Mouse (Mus musculus): ENCODE data around the gene Bad. TPM values are rescaled to one million over a fixed set of nuclear protein-coding genes. Genes with fewer than 3 reads are reported as not detected.

Gene Bad
- total RNA-seq, 4 experiments from 2014 or later = 49.9 to 63.1 (median 56.6) TPM

DNA sequence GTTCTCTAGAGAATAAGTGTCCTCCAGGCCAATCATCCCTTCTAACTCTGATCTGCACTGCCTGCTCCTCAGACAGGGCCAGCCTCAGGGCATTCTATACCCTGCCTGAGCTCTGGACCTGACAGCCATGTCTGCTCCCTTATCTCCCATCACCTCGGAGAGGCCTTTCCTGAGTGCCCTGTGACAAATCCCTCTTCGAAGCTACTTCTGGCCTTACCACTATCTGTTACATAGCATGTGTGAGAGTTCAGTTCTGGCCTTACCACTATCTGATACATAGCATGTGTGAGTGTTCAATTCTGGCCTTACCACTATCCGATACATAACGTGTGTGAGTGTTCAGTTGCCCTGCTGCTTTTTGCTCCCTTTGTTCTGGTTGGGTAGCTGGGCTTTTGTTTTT is 26.4 kb upstream of the Bad start:
- no peak for DNase-seq

DNA sequence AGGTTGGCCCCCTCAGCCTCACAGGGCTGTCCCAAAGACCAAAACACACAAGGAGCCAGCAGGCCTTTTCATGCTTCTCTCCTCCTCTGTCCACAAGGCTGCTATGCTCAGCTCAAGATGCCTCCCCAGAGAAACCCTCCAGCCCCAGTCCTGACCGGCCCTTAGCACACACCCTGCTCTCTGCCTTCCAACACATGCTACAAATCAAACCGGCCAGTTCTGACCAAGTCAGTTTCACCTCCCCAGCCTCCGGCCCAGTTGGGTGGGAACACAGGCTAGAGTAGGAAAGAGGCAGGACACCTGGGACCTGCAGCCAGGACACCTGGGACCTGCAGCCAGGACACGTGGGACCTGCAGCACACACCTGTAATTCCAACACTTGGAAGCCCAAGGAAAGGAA is 25.2 kb upstream of the Bad start:
- DNase-seq = no peak

DNA sequence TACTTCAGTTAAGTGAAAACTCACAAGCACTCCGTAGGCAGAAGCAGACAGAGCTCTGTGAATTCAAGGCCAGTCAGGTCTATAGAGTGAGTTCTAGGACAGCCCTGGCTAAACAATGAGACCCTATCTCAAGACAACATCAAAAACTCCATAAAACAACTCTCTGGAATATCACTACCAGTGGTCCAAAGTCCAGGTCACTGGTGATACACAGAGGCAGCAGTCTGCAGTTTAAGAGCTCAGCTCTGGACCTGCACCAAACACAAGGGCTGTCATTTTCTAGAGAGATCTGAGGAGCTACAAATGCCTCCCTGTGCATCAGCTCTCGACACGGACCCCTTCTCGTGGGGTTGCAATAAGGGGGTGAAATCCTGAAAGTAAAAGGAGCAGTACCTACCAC is 23.3 kb upstream of the Bad start:
- no peak for DNase-seq

DNA sequence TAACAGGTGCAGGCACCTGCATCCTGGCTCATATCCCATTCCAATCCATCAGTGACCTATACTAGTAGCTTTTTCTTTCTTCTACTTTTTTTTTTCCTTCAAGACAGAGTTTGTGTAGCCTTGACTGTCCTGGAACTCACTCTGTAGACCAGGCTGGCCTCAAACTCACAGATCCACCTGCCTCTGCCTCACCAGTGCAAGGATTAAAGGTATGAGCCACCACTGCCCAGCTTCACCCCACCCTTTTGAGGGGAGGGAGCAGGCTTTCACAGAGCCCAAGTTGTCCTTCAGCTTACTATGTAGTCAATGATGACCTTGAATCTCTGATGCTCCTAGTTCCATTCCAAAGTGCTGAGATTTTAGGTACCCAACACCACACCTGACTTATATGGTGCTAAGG is 22.2 kb upstream of the Bad start:
- no peak for DNase-seq

DNA sequence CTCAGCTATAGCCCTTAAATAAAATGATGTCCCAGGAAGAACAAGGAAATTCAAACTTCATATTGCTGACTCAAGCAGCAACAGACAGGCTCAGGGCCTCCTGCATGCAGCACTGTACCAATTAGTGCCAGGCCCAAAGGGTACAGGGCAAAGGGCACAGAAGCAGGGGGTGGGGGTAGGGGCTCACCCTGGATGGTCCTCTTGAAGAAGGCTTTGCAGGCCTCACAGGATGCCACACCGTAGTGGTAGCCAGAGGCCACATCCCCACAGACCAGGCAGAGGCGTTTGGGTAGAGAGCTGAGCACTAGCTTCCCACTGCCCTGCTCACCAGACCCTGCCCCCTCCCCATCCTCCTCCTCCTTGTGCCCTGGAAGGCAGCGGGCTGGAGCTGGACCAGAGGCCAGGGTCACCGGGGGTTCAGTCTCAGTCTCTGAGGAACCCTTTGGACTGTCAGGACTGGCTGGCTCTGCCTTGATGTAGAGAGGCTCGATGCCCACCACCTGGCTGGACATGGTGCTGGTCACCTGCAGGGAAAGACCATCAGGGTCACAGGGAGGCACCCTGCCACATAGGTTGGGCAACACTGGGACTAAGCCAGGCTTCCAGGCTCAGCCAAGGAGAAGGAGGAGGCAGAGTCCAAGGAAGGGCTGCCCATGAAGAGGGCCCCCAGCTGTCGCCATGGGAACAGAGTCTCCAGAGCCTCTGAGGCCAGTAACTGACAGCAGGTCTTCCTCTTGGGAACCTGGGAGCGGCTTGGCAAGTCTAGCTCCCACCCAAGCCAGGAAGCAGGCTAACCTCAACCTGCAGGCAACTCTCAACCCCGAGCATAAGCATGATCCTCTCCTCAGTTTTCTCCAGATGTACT is 21.6 kb upstream of the Bad start:
- DNase-seq = peak; percentile 68

DNA sequence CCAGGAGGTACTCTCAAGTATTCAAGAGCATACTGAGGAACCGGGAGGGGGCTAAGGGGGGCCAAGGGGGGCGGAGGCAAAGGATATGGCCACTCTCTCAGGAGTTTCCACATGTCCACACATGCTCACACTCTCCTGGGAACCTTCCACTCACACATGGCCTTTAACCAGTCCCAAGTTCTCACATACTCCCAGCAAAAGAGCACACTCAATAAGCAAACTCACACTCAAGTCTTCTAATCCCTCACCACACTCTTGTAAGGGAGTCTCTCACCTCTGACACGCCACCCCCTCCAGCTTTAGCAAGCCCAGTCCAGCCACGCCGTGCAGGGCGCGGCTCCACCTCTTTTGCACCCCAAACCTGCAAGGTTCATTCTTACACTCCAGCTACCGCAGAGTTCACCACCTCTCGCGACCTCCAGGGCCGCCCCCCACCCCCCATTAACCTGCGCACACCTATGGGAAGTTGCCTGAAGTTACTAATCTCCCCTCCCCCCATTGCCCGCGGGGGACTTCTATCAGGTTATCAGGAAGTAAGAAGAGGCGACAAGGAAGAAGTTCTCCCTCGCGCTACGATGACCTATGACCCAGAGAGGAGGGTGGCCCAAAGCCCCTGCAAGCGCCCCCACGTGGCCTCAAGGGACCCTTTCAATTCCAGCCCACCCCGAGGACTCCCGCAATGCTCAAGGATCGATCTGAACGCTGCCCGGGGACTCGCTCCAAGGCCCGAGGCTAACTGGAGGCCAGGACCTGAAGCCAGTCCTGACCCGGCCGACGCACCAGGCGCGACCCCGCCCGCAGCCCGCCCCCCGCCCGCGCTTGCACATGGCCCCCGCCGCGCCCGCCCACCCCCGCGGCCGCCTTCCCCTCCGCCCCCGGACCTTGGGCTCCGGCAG is 20.7 kb upstream of the Bad start:
- peak; percentile 64 for DNase-seq

DNA sequence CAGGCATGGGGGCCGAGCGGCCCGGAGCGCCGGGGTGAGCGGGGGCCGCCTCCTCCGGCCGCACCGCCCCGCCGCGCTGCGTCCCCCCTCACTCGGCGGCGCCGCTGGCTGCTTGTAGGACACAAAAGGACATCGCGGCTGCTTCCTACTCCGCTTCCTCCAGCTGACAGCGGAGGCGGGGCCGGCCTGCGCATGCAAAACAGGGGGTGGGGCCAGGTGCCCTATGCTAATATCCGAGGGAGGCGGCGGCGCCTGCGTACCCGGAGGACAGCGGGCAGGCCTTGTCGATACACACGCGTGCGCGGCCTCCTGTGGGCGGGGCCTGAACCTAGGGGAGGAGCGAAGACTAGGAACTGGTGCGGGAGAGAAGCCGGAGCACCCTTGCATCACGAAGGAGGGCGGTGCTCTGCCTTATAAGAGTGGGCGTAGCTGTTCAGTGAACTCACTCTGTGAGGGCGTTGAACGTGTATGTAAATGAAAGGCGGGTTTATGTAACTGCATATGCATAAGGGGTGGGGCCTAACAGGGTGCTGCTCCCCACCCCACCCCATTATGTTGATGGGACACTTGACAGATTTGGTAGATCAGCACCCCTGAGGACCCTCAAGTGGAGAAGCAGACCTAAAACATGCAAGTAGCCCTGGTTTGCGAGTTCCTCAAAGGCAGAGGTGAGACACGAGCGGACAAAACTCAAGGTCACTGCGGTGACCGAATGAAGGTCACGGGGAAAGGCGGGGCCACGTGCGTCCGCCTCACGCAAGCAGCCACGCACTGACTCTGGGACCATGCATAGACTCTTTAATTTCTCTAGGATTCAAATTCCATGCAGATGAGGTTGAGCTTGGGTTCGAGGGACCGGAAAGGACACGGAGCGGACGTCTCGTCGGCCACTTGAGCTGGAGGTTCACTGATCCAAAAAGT is 19.8 kb upstream of the Bad start, which contains the start of gene Esrra:
Gene Esrra (minus strand): TSS at position 167 of the 921 bp plus-strand sequence.
- peak; percentile 100 for DNase-seq

DNA sequence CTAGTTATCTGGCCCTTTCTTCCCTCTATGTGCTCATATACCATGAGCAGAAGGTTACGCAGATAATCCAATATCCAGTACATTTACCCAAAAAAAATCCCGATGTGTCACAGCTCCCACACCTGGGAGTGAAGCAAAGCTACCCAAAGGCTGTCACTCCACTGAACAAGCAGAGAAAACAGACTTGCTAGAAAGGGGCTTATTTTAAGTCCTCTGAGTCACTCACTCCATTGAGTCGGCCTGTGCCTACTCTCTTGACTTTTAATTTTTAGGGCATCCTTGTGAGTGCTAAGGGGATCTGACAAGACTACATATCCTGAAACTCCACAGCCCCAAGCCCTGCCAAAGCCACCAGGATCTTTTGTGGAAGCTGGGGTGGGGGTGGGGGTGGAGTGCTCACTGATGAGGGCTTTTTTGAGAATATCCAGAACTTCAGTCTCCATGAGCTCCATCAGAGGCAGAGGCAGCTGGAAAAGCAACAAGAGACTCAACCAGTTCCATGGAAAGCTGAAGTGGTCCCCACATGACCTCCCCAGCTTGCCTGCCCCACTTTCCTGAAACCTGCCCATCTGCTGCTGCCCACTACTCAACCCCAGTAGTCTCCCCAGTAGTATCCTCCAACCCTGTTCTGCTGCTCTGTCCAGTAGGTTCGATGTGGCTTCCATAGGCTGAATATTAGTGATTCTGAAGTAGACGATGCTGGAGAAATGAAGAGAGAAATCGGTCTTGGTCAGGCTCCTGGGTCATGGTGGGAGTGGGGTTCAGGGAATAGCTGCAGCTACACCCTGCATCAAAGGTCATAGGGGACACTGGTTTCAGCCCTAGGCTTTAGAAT is 18.5 kb upstream of the Bad start:
- DNase-seq = no peak

DNA sequence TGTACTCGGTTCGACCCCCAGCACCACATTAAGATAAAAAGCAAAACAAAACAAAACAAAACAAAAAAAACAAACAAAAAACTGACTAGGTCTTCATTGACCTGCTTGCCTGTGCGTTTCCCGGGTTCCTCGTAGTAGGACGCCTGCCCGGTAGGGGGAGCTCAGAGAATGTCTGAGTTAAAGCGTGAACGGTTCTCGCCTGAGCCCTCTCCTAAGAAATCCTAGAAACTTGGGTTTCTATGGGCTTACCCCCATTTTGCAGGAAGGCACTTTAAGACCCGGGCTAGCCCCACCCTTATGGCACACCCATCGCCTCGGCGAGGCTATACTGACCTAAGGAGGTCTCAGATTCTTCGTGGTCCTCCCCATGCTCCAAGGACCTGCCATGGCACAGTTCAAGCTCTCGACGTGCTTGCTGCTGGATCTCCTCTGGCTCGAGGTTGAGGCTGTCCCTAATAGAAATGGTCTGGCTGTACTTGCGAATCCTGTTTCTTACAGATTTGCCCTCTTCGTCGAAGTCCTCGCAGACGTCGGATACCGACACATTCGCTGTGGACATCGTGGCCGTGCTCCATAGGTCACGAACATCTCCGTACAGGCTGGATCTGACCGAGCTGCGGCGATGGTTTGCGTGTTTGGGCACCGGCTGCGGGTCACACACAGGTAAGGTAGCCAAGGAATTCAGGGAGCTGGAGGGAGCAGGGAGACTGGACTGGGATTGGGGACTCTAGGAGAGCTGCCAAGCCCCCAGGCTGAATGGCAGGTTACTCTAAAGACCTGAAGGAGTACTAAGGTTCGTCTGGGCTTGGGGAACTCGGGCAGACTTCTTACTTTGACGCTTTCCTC is 17.0 kb upstream of the Bad start:
- DNase-seq = peak; percentile 70

DNA sequence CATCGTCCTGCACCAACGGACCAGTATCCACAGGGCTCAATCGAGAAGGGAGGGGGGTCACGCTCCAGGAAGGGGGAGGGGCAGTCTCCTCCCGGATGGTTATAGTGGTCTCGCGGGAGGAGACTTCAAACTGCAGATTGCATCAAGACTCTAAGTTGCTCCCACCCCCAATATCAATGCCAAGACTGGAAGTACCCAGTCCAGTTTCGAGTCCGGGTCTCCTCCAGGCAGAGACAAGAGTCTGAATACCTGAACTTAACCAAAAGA is 16.4 kb upstream of the Bad start, which contains the start of gene Catsperz:
Gene Catsperz (minus strand): TSS at position 74 of the 267 bp plus-strand sequence.
- DNase-seq = no peak

DNA sequence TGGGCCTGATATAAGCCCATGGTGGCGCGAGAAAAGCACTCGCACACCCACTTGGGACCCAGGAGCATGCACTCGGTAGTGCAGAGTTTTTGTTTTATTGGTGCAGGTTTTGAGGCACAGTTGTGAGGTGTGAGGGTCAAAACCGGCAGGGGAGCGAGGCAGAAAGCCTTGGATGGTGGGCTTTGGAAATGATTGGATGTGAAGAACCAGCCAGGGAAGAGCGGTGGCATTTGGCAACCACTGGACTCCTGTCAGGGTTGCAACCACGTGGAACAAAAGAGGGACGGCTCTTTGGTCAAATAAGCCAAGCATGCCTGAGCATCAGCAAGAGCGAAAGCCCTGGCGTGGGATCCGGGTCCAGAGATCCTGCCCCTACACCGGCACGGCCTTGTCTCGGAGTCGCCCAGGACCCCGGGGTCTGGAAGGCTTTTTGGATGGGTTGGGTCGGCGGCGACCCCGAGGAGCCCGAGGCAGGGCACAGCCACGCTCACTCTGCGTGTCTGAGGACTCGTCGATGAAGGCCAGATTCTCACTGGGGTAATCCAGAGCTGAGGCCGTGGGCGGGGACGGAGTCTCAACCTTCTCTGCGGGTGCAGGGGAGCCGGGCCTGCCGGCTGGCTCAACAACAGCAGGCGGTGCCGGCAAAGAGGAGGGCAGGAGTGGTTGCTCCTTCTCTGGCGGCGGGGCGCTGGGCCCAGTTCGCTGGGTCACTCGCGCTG is 15.9 kb upstream of the Bad start:
- DNase-seq = no peak

DNA sequence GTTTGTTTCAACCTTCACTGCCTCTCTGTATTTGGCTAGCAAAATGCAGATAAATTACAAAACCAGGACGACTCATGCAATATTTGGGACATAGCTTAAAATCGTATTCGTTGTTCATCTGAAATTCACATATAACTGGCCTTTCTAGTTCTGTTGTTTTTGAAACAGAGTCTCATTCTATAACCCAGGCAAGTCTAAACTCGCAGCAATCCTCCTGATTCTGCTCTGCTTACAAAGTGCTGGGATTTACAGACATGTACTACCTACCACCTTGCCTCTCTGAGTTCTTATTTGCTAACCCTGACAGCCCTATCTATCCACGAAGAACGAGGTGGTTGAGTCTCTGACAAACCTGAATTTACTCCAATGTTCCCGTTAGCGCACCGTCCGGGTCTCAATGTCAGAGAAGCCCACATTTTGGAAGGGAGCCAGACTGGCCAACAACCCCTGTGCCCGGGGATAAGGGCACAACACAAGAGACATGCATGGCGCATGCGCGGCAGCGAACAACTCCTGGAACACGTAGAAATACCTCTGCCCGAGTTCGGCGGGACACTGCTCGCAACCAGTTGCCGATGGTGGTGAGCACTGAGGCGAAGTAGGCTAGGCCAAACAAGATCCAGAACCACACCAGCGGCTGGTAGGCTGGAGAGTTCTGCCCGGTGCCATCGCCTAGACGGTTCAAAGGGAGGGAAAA is 15.0 kb upstream of the Bad start:
- peak; percentile 34 for DNase-seq

DNA sequence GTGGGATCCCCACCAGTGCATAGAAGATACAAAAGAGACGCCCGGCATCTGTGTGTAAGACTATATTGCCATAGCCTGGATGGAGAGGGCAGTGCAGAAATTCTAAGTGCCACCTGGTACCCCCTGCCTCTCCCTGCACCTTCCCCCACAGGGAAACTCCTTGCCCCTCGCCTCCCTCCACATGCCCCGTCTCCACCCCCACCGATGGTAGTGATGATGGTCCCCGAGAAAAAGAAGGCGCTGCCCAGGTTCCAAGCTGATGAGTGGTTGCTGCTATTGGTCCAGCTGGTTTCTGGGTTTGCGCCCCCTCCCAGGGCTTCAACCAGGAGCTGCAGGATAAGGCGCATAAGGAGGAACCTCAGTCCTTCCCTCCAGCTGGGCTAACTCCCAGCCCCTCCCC is 13.6 kb upstream of the Bad start:
- DNase-seq = no peak

DNA sequence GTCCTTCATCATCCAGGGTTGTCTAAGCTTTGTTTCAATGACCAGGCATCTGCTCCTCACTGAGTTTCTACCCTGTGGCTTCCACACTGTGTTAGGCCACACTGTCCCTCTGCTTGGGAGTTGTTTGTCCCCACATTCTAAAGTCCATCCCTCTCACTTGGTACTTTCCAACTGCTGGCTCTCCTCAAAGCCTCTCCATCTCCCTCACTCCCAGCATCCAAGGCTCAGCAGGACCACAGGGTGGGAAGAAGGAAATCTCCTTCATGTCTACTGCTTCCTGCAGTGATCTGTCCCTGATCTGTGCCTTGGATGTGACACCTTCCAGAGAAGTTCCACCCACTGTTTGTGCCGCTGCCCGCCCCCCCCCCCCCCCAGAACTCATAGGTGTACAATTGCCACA is 10.7 kb upstream of the Bad start:
- no peak for DNase-seq

DNA sequence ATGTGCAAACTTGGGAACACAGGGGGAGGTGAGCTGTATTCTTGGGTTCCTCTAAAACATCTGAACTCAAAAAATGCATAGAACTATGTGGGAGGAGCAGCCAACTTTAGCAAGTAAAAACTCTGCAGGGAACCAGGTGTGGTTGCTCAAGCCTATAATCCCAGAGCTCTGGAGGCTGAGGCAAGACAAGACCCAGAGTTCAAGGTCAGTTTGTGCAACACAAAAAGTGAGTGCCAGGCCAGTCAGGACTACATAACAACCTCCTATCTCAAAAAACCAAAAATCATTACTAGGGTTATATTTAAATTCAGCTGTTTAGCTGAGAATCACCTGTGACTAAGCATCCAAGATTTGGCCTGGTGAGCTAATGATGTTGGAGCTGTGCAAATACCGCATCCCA is 9.6 kb upstream of the Bad start:
- no peak for DNase-seq

DNA sequence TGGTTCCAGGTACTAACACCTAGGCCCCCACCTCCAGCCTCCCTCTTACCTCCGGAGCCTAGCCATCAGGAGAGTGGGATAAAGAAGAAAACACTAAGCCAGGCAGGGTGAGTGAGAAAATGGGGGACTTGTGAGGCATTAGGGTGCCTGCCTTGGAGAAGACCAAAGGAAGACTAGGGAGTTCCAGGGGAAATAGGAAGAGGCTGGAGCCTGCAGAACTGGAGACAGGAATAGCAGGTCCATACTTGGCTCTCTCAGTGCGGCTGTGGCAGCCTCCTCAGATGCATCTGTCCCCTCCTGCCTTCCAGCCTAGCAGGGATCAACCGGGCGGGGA is 8.6 kb upstream of the Bad start:
- DNase-seq = no peak

DNA sequence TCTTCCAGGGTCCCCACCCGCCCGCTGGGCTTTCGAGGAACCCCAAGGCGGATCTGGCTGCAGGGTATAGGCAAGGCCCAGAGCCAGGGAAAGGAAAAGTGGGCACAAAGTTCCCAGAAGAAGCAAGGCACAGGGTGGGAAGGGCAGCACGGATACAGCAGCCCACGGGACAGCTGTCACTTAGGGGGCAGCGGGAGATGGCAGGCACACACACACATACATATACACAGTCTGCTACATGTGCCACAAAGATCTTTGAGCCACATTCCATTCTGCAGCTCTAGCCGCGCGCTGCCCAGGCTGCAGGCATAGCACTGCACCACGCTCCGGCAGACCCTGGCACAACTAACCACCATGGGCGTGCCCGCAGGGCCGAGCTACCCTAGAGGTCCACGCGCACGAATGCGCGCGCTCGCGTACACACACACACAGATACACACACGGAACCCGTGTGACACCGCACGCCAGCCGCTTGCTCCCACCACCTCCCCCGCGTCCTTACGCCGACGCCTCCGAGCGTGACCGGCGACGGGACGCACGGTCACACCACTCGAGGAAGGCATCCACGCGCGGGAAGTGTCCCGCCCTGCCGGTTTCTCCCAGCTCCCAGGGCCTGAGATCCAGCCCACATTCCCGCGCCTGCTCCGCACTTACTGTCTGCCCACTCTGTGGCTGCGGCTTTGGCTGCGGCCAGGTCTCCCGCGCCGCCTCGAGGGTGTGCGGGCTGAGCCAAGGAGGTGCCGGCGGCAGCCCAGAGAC is 8.0 kb upstream of the Bad start:
- DNase-seq = no peak

DNA sequence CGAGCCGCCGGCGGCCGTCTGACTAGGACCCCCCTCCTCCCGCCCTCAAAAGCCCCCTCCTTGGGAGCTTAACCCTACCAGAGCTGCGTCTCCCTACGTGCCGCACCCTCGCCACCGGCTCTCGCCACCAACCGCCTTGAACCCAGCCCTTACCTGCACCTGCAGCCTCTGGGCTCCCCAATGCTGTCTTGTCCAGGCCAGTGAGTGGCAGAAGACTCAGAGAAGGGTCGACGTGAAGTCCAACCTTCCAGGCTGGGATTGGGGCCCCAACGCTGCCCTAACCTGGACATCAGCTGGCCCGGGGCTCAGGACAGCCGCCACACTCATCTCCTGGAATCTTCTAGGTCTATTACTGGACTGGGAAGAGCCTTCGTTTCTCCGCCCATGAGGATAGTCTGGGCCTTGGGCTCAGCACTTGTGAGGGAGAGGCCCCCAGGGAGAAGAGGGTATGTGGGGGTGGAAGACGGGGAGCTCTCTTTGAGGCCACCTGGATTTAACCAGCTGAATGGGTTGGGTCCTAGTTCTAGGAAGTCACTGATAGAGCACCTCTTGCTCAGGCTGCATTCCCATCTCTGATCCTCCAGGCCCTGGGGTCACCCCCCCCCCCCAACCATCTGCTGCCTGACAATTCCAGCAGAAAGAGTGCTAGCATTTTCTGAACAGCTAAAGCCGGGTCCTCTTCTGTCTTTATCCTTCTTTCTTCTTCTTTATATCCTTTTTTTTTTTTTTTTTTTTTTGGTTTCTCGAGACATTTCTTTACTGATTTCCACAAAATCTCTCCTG is 7.3 kb upstream of the Bad start, which contains the start of gene Kcnk4:
Gene Kcnk4 (minus strand): TSS at position 321 of the 783 bp plus-strand sequence.
- DNase-seq = no peak
